ENCODE assay signal across 7 mouse cellular contexts in genomic region chr11:25357717-25358411, GRCm38 (mm10).
DNase-seq lines count a peak whose midpoint lies in the region; ATAC-seq and TF ChIP-seq lines count a peak whose summit lies in the region.

No protein-coding gene starts in this region.

- 9% methylated on average over 10 of the region's 10 CpGs for WGBS in hindbrain, embryonic 13.5 days
- 12% methylated on average over 10 of the region's 10 CpGs for WGBS in stomach, postnatal 0 days

- ATAC-seq in hindbrain, embryonic 13.5 days (ENCODE audit: low FRiP score): peak; percentile 64
- no peak for ATAC-seq in stomach, postnatal 0 days (ENCODE audit: low FRiP score, low TSS enrichment)

- no peak for TF ChIP-seq EP300 in stomach, postnatal 0 days (optimal IDR thresholded peaks at IDR 0.05)

- no peak for TF ChIP-seq POLR2A in brain, embryonic 14.5 days (IDR thresholded peaks at IDR 0.05; ENCODE audit: borderline replicate concordance, extremely low read depth, insufficient read depth, insufficient read length, poor library complexity, severe bottlenecking)

- H3K4me2 ChIP-seq in hindbrain, embryonic 13.5 days: peak overlapping the region; percentile 59
- peak overlapping the region; percentile 53 for H3K4me2 ChIP-seq in stomach, postnatal 0 days (replicated peaks; ENCODE audit: low read depth)

- peak overlapping the region; percentile 86 for H3K27ac ChIP-seq in hindbrain, embryonic 13.5 days
- H3K27ac ChIP-seq in stomach, postnatal 0 days (replicated peaks): no peak overlapping the region

- peak overlapping the region; percentile 56; the same call in 1 of the 2 replicates for H3K9ac ChIP-seq in hindbrain, embryonic 13.5 days
- H3K9ac ChIP-seq in stomach, postnatal 0 days (ENCODE audit: low read length): no peak overlapping the region

- H3K4me1 ChIP-seq in hindbrain, embryonic 13.5 days (replicated peaks): peaks cover 22% of the 10 kb centered on the region
- no peaks in the 10 kb centered on the region; the same call in 1 of the 2 replicates for H3K4me1 ChIP-seq in stomach, postnatal 0 days (replicated peaks; ENCODE audit: control insufficient read depth, insufficient read depth)

- no peaks in the 10 kb centered on the region for H3K36me3 ChIP-seq in hindbrain, embryonic 13.5 days
- no peaks in the 10 kb centered on the region for H3K36me3 ChIP-seq in stomach, postnatal 0 days (ENCODE audit: control insufficient read depth, insufficient read depth, low read length)

- peak overlapping the region; percentile 30 for H3K4me3 ChIP-seq in hindbrain, embryonic 13.5 days
- peak overlapping the region; percentile 24; the same call in 1 of the 2 replicates for H3K4me3 ChIP-seq in stomach, postnatal 0 days (ENCODE audit: low read depth, low read length)

- no peaks in the 10 kb centered on the region for H3K27me3 ChIP-seq in hindbrain, embryonic 13.5 days
- no peaks in the 10 kb centered on the region for H3K27me3 ChIP-seq in stomach, postnatal 0 days (ENCODE audit: control insufficient read depth, insufficient read depth, low read length)

- DNase-seq in Muller cell, postnatal 12 days (ENCODE audit: inconsistent ontology term): peak; percentile 6
- peak; percentile 57 for DNase-seq in brain, embryonic 14.5 days (ENCODE audit: low read depth)
- peak; percentile 45 for DNase-seq in mesoderm, embryonic 11.5 days (ENCODE audit: low read depth, low spot score)
- DNase-seq in stomach, postnatal 0 days (ENCODE audit: low spot score): no peak
- DNase-seq in urinary bladder, postnatal 4 days (ENCODE audit: low spot score in 2 of 2): no peak
- no peak for DNase-seq in cerebellum, adult 11 months

- TF ChIP-seq CTCF in brain, embryonic 14.5 days (IDR thresholded peaks at IDR 0.05; ENCODE audit: borderline replicate concordance, extremely low read depth, insufficient read depth, insufficient read length): no peak
- no peak for TF ChIP-seq CTCF in stomach, postnatal 0 days (IDR thresholded peaks at IDR 0.05; ENCODE audit: low read depth)

- no peaks in the 10 kb centered on the region for H3K9me3 ChIP-seq in hindbrain, embryonic 13.5 days
- no peaks in the 10 kb centered on the region for H3K9me3 ChIP-seq in stomach, postnatal 0 days (ENCODE audit: control insufficient read depth, low read length)

Comparison
In these comparisons a context has a peak if more than half of its experiments do, and no peak if none do; other contexts are left out.
1. DNase-seq: peak in Muller cell, postnatal 12 days (single experiment), brain, embryonic 14.5 days (single experiment) and mesoderm, embryonic 11.5 days (single experiment); none in stomach, postnatal 0 days (single experiment), urinary bladder, postnatal 4 days (0 of 2) and cerebellum, adult 11 months (single experiment).